Mouse (Mus musculus) layer of hippocampus, adult 9-10 months (tissue): ENCODE measurements around the gene Sult5a1.

Experiments used
- DNase-seq: peaks from one replicate; pipeline ENCODE4 v3.0.0; 2022; ENCODE audit warnings: low spot score

Sult5a1 gene

GRCm38 (mm10) chr8:123101244-123101643 lies 56.9 kb downstream of the Sult5a1 start:
- no peak for DNase-seq

DNA sequence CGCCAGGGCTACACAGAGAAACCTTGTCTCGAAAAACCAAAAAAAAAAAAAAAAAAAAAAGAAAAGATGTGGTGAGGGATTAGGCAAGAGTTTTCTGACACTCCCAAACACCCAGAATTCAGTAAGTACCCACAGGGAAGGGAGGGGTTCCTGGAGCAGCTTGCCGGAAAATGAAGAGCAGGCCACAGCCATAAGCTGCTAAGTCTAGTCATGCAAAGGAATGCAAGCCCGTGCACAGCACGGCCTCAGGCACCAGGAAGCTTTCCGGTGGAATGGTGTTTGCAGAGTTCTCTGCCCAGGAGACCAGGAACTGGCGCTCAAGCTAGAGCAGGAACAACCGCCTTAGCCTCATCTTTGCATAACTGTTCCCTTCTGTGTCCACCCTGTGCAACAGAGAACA lies 57.8 kb downstream of the Sult5a1 start:
- no peak for DNase-seq

GRCm38 (mm10) chr8:123097786-123098584 lies 60.1 kb downstream of the Sult5a1 start:
- no peak for DNase-seq

DNA sequence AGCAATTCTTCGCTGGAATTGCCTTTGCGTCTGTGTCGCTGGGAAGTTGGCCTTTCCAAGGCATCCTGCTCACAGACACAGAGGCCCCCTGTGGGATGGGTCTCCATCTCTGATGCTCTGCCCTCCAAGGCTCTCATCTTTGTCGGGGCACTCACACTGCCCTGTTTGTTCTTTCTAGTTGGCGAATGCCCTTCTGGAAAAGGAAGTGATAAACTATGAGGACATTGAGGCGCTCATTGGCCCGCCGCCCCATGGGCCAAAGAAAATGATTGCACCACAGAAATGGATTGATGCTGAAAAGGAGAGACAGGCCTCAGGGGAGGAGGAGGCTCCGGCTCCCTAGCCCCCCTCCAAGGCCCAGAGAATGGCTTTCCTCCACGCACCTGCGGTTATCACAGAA lies 60.9 kb downstream of the Sult5a1 start:
- DNase-seq, result no peak
